Mouse (Mus musculus) cerebellum, adult 2 months (tissue): Measurements from ENCODE around the gene Zbtb7a. TPM values are rescaled to one million over a fixed set of nuclear protein-coding genes. Genes with fewer than 3 reads are reported as not detected.

Experiments
- DNase-seq, 2 experiments: peaks; one replicate each; pipeline ENCODE4 v3.0.0; 2021
- H3K27ac ChIP-seq: fragments of 200-500 bp; 2 replicates; pipeline ENCODE4 v1.5.1; 2012; ENCODE audit warnings: low read length, control low read depth, inconsistent platforms; ENCODE audit not compliant: insufficient read depth
- H3K27me3 ChIP-seq: fragments of 200-500 bp; 2 replicates; pipeline ENCODE4 v1.6.1; 2012; ENCODE audit warnings: inconsistent platforms, mild to moderate bottlenecking, low read length, moderate library complexity; ENCODE audit not compliant: control insufficient read depth, insufficient read depth
- H3K4me1 ChIP-seq: fragments of 200-500 bp; 2 replicates; pipeline ENCODE4 v1.6.1; 2011; ENCODE audit warnings: low read length; ENCODE audit not compliant: control insufficient read depth, insufficient read depth
- H3K4me3 ChIP-seq: fragments of 200-500 bp; replicated peaks from 2 replicates; pipeline ENCODE3; 2011; ENCODE audit warnings: mild to moderate bottlenecking, low read depth, low read length, control low read depth; ENCODE audit not compliant: insufficient read depth
- CTCF ChIP-seq: fragments of 200-500 bp; IDR thresholded peaks from 2 replicates; pipeline ENCODE4 v1.5.1; 2011; ENCODE audit warnings: low read depth, mild to moderate bottlenecking, control low read depth, low read length, moderate library complexity, borderline replicate concordance; ENCODE audit not compliant: insufficient read depth
- POLR2A ChIP-seq: fragments of 200-500 bp; IDR thresholded peaks from 2 replicates; pipeline ENCODE4 v1.6.1; 2011; ENCODE audit warnings: low read length, control low read depth, borderline replicate concordance; ENCODE audit not compliant: insufficient read depth
- WGBS: fragments of 180-500 bp; shearing (Covaris S2); methylation state at CpG from one replicate; pipeline ENCODE4 v1.1.7; 2018; 5-methylcytosine and 5-hydroxymethylcytosine counted together
- polyA plus RNA-seq: library from polyadenylated mRNA; depleted of rRNA; stranded (reverse); fragments of >200 nt; gene quantifications from 2 replicates; pipeline ENCODE4 v1.2.3, GENCODE M21; 2012

Gene Zbtb7a
- polyA plus RNA-seq, 1 experiment = 62.9 TPM

- DNase-seq = no peak
- Histone ChIP-seq H3K4me3 (peak overlapping the region; percentile 17), H3K4me1 (peaks cover 51% of the 10 kb centered on the region), H3K27me3 (no peaks in the 10 kb centered on the region), H3K27ac (peak overlapping the region; percentile 68)
- 29% methylated on average over 7 of the region's 7 CpGs for WGBS
- TF ChIP-seq CTCF (no peak), POLR2A (no peak)
Observed at GRCm38 (mm10) chr10:81141455-81142210, 6.6 kb downstream of the Zbtb7a start.

- 7% methylated on average over 5 of the region's 5 CpGs for WGBS
- H3K27ac ChIP-seq = peak overlapping the region; percentile 64
- peak; percentile 64 to 70 for DNase-seq
Observed at GRCm38 (mm10) chr10:81142551-81142981, 7.5 kb downstream of the Zbtb7a start.

GRCm38 (mm10) chr10:81143157-81143633 lies 8.2 kb downstream of the Zbtb7a start:
- 15% methylated on average over 7 of the region's 7 CpGs for WGBS
- peak; percentile 77 to 80 for DNase-seq
- peak overlapping the region; percentile 7 for H3K4me3 ChIP-seq
- H3K27me3 ChIP-seq = no peaks in the 10 kb centered on the region
- H3K4me1 ChIP-seq = peaks cover 54% of the 10 kb centered on the region
- TF ChIP-seq POLR2A (no peak), CTCF (peak; percentile 13; the same call in 1 of the 2 replicates)
- peak overlapping the region; percentile 64; the same call in 1 of the 2 replicates for H3K27ac ChIP-seq

More at GRCm38 (mm10) chr10:81142551-81142981, 7.5 kb downstream of the Zbtb7a start:
- Histone ChIP-seq H3K4me1 (peaks cover 54% of the 10 kb centered on the region), H3K27me3 (no peaks in the 10 kb centered on the region), H3K4me3 (no peak overlapping the region)
- TF ChIP-seq POLR2A (no peak), CTCF (no peak)

- H3K27me3 ChIP-seq = no peaks in the 10 kb centered on the region
- no peak for TF ChIP-seq CTCF
- TF ChIP-seq POLR2A = no peak
- H3K4me3 ChIP-seq = no peak overlapping the region
- WGBS = 73% methylated on average over 52 of the region's 52 CpGs
- no peak for DNase-seq
- peaks cover 53% of the 10 kb centered on the region for H3K4me1 ChIP-seq
- no peak overlapping the region for H3K27ac ChIP-seq
Observed at GRCm38 (mm10) chr10:81143845-81144437, 8.9 kb downstream of the Zbtb7a start.

GRCm38 (mm10) chr10:81144667-81145066 lies 9.6 kb downstream of the Zbtb7a start:
- H3K4me3 ChIP-seq = no peak overlapping the region
- H3K27me3 ChIP-seq = no peaks in the 10 kb centered on the region
- peaks cover 46% of the 10 kb centered on the region for H3K4me1 ChIP-seq
- DNase-seq = peak in 1 of 2 experiments; percentile 49
- 82% methylated on average over 27 of the region's 27 CpGs for WGBS
- TF ChIP-seq POLR2A (no peak), CTCF (no peak)
- H3K27ac ChIP-seq = no peak overlapping the region

GRCm38 (mm10) chr10:81145307-81145706 lies 10.3 kb downstream of the Zbtb7a start:
- H3K4me1 ChIP-seq = peaks cover 46% of the 10 kb centered on the region
- H3K27ac ChIP-seq = no peak overlapping the region
- H3K4me3 ChIP-seq = no peak overlapping the region
- 66% methylated on average over 6 of the region's 6 CpGs for WGBS
- TF ChIP-seq CTCF (no peak), POLR2A (no peak)
- no peaks in the 10 kb centered on the region for H3K27me3 ChIP-seq
- DNase-seq = no peak

- Histone ChIP-seq H3K4me1 (peaks cover 46% of the 10 kb centered on the region), H3K27ac (no peak overlapping the region), H3K27me3 (no peaks in the 10 kb centered on the region), H3K4me3 (no peak overlapping the region)
- no peak for DNase-seq
- WGBS = 63% methylated on average over 7 of the region's 7 CpGs
- no peak for TF ChIP-seq POLR2A
- no peak for TF ChIP-seq CTCF
Observed at GRCm38 (mm10) chr10:81145778-81146177, 10.8 kb downstream of the Zbtb7a start.

GRCm38 (mm10) chr10:81146296-81146695 lies 11.3 kb downstream of the Zbtb7a start:
- no peak for DNase-seq
- no peak overlapping the region for H3K4me3 ChIP-seq
- TF ChIP-seq CTCF (no peak), POLR2A (no peak)
- peaks cover 46% of the 10 kb centered on the region for H3K4me1 ChIP-seq
- H3K27ac ChIP-seq = no peak overlapping the region
- no peaks in the 10 kb centered on the region for H3K27me3 ChIP-seq
- WGBS = 77% methylated on average over 4 of the region's 4 CpGs
